Mouse (Mus musculus) embryo, embryonic 9.5 days (tissue): Measurements from ENCODE around the gene Npsr1.

ENCODE experiments used
- DNase-seq: peaks from one replicate; pipeline ENCODE4 v3.0.0-alpha.2; 2017; ENCODE audit errors: extremely low spot score

Gene Npsr1

DNA sequence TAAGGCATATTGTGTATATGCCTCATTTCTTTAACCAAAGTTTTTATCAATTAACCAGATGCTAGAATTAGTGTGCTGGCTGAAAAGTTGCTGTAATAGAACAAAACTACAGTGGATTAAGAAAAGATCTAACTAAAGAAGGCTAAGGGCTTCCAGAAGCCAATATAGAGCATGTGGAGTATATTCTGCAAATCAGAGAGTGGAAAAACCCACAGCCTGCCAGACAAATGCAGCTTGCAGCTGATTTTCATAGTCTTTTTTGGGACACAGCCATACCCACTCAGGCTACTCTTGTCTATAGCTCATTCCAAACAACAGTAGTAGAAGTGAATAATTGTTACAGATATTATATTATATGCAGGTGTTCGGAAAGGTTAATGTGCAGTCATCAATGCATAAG lies 138.7 kb downstream of the Npsr1 start:
- no peak for DNase-seq

DNA sequence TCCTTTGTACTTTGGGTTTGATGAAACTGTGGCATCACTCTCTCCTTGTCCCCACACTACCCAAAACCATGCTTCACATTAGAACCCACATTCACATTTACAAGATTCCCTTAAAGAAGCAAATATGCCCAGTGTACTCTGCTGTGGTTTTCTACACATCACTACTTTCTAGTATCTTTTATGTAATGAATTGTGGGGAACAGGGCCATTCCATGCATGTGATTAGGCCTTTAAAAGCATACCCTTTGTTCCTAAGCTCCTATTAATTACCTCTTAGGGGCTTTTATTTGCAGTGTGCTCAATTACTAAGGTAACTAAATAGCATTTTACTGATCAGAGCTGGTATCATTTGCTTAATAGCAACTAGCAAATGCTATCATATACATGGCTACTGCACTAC lies 149.8 kb downstream of the Npsr1 start:
- DNase-seq, result no peak

DNA sequence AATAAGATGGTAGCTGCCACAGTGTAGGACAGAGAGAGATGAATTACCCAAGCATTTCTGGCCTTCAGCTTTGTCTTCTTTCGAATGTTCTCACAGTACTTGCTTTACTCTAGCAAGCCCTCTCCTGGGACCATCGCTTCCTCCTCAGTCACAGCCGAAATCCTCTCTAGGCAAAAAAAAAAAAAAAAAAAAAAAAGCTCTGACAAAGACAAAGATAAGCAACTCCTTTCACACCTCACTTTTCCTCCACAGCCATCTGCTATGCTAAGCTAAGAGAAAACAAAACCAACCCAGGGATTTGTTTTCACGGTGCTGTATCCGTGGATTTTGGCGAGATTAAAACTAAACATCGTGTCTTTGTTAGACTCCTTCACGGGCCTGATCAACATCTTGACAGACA lies 156.4 kb downstream of the Npsr1 start:
- DNase-seq, result no peak

DNA sequence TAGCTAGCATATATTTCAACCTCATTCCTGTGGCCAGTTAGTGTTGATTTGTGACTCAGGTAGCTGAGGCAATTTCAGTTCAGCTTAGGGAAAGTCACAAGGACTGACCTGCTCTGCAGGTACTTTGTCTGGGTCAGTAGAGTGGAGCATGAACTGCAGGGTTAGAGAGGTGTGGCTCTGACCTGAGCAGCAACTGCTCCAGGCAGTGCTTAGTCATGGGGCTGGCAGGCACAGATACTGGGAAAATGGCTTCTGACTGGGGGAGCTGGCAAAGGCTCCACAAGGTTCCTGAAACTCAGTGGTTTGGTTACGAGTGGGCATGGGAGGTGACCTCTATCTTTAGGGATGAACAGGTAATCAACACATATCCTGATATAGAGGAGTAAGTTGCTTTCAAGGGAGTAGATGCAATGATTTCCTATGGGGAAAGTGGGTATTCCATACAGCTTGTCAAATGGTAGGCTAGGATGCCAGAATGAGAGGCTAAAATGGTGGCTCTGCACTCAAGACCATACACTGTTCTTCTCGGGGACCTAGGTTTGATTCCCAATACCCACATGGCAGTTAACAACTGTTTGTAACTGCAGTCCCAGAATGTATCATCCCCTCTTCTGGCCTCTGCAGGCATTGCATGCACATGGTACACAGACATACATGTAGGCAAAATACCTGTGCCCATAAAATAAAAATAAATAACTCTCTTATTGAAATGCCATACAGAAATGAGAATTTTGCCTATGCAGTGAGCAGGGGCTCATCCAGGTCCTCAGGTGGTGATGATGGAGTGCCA lies 182.9 kb downstream of the Npsr1 start:
- no peak for DNase-seq

DNA sequence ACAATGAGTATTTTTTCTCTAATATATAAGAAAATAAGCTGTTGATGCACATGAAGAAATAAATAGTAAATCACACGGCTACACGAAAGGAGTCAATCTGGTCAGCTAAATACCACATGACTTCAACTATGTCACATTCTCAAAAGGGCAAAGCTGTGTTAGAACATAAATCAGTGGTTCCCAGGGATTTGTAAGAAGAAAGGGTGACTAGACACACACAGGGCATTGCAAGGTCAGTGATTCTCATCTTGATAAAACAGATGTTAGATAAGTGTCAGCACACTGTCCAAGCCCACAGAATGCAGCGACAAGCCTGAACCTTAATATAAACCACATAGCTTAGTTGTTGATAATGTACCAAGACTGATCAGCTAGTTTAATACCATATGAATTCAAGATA lies 184.8 kb downstream of the Npsr1 start:
- DNase-seq, result no peak

DNA sequence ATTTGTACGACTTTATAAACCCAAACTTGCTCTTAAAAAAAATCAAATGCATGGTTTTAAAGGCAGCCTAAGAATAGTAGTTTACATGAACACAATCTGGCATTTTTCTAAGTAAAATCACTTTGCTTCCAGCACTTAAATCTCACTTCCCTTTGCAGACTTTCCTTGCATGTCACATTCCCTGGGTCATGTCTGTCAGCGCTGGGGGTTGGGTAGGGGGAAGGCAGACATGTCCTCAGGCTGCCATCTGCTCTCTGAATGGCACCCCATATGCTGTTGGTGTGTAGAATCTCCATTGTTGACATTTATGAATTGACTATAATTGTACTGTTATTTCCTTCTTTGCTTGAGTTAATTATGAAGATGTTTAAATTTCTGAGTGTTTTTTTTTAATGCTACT lies 185.3 kb downstream of the Npsr1 start:
- DNase-seq, result no peak

DNA sequence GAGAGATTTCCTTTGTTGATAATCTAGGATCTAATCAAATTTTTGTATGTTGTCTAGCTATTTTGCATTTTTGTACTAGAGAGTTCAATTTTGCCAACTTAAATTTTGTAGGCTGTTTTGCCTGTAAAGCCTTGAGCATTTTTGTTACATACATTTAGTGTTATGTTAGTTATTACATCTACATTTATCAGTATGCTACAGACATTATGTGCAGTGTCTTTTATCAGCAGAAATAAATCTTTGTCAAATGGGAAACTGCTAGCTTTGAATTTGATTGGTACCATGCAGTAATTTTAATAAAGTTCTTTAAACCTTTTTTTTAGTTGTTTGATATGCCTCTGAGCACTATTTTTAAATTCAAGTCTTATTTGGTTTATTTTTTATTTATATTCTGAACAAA lies 185.7 kb downstream of the Npsr1 start:
- no peak for DNase-seq

DNA sequence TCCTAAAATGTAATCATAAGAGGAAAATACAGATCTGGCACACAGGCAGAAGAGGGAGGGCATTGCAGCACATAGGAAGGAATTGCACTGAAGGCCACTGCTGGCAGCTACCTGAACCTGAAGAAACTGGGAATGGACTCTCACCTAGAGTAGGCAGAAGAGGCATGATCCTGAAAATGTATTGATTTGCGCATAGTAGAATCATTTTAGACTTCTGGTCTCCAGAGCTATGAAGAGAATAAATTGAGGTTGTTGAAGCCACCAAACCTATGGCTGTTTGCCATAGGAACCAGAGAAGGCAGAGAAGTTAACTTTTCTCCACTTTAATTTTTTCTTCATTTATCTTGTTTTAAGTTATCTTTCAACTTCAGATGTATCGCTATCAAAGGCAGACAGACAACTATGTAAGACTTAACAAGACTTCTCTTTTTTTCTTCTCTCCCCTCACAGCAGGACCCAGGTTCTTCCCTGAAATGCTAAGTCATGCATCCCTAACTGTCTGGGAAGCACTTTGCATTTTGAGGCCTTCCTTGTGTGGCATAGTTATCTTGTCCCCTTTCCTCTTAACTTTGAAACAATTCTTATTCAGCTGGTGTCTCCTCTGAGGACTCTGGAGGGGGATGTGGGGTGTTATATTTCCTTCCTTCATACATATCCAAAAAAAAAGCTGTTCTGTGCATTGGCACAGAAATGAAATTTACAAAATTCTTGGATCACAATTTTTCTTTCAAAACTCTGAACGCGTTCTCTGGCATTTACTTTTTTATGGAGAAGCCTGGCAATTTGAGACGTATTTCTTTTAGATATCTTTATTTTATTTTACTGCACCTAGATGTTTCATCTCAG lies 186.7 kb downstream of the Npsr1 start:
- no peak for DNase-seq

DNA sequence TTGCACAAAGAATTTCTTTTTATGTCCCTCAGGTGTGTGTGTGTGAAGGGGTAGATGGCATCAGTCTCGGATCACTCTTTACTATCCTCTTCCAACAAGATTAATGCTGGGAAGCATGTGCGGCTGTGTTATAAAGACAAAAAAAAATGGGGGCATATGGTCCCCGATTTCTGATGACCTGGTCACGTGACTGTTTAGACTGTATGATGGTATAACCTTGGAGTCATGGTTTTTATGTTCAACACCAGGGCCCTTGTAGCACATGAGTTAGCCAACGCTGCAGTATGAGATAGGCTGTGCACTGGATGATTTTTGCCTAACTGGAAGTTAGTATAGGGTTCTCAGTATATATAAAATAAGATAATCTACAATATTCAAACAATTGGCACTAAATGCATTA lies 187.6 kb downstream of the Npsr1 start:
- DNase-seq, result no peak

DNA sequence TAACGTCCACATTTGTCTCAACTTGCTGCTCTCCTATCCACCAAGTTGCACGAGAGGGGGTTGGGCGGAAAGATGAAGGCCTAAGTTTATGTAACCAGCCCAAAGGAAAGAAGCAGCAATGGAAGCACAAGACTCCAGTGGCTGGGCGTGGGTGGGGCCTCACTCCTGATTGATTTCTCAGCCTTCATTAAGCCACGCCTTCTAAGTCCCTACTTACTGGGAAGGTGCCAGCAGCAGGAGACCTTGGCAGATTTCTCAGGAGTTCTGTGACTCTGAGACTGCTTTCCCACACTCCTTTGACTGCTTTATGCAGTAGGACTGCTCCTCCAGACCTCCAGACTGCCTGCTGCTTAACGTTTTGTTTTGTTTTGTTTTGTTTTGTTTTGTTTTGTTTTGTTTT lies 193.6 kb downstream of the Npsr1 start:
- no peak for DNase-seq

DNA sequence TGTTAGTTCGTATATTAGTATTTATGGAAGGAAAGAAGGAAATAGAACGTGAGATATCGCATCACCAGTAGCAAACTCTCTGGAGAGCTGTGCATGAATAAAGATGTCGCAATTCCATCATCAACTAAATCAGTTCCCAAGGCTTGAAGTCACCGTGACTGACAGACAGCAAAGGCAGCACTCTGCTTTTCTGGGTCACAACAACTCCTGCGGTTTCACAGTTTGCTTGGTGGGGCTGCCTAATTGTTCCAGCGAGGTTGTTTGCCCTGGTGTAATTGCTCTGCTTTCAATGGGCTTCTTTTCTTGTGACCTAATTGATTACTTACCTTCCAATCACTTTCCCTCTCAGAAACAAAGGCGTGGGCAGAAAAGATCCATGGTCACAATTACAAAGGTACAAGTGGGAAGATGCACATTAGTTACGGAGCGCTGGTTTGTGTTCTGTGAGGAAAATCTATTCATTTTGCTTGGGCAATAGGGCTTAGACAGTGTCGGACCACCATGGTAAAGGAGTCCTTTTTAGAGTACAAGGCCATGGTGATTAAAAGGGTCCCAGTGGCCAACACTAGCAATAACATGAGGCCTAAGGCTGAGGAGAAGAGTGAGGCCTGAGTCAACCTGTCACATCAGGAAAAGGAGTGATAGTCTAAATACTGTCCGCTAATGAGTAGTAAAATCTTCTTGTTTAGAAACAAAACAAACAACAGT lies 195.6 kb downstream of the Npsr1 start:
- no peak for DNase-seq

DNA sequence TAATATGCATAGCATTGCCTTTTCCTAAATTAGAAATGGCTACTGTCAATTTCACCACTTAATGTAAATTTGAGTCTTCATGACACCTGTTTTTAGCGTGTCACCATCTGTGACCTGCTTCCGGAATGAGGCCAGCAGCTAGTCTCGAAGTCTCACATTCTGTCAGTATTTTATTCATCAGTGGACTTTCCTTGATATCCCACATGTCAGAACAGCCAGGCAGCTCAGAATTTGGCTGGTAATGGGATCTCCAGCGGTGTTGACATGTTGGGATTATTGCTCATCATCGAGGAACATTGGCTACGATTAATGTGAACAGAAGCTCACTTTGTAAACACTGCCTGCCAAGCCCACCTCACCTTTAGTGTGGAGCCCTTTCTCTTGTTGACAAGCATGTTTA lies 205.1 kb downstream of the Npsr1 start:
- DNase-seq, result no peak

DNA sequence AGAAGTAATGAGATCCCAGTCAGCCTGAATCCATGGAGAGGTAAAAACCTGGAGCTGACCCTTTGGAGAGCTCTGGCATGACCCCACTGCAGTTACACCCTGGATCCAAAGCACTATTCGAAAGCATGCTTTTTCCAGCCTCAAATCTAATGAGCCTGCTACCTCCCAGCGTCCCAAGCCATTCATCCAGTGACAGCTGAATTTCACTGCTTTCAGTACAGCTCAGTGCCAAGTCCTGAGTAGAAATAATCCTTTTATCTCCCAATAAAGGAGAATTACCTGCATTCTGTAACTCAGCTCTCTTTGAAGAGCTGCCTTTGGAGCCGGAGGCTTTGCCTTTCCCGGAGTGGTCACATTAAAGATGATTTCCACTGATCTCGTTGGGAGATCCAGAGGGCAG lies 209.2 kb downstream of the Npsr1 start:
- no peak for DNase-seq

DNA sequence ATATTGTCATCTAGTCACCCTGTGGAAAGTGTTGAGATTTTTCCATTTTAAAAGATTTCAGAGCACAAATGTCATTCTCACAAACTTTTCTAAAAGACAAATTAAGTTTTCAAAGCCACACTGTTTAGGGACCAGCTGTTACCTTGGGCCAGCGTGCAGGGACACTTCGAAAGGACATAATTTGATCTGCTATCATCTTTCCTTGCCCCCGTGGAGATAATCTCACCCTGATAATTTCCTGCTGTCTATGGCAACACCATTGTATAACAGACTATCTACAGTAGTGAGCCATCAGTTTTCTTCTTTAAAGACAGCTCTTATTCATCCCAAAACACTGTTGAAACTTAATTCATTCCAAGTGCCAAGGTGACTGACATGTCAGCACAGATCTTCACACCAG lies 209.6 kb downstream of the Npsr1 start:
- DNase-seq, result no peak

DNA sequence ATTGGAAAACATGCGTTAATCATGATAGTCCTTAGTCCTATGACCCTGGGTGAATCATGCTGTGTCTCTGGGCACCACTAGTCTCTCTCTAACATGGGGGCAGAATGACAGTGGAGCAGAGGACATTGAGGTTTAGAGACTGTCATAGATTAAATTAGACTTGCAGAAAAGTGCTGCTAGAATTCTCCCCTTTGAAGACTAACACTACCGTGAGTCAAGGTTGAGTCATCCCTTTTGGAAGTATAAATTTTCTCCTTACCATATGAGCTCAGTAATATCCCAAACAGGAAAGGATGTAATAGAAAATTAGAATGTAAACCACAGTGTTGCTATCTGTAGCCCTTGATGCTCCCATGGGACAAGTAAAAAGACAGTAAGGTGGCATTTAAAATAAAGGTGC lies 218.0 kb downstream of the Npsr1 start:
- DNase-seq, result no peak

DNA sequence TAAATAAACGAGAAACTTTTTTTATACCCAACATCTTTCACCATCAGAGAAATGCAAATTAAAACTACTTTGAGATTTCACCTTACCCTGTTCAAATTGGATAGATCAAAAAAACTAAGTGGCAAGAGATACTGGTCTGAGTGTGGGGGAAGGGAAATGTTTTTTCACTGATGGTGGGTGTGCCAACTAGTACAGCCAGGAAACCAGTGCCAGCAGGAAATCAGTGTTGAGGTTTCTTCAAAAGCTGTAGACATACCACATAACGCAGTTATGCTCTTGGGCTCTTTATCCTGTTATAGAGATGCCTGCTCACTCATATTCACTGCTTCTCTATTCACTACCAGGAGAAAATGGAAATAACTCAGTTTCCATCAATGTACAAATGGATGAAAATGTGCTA lies 233.9 kb downstream of the Npsr1 start:
- no peak for DNase-seq

DNA sequence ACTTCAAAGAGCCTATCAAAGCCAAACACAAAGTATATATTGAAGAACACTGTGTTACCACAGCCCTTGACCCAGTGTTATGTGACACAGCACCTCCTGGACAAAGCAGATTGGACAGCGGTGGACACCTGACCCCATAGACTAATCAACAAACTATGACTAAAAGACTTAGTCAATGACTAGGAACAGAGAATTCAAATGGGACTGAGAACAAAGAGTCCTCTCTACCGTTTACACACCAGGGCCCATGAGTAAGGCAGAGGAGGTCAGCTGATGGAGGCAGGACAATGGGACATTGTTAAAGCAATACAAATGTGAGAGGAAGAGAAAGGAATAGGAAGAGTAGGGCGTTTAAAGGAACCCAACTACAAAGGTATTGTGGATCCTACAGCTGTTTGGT lies 243.5 kb downstream of the Npsr1 start:
- DNase-seq, result no peak

DNA sequence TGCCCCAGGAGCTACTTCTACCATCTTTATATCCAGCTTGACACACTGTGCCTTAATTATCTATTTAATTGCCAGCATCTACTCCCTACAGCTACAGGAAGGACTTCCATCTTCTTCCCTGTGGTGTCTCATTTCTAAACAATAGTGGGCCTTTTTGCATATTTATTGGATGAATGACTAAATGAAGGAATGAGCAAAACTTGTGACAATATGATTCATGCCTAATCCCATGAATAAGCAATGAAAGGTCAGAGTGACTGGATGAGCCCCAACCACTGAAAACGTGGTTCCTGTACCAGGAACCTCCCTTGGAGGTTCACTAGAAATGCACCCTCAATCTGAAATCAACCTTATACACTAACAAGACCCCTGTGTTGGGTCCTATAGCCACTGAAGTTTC lies 249.2 kb downstream of the Npsr1 start:
- no peak for DNase-seq

DNA sequence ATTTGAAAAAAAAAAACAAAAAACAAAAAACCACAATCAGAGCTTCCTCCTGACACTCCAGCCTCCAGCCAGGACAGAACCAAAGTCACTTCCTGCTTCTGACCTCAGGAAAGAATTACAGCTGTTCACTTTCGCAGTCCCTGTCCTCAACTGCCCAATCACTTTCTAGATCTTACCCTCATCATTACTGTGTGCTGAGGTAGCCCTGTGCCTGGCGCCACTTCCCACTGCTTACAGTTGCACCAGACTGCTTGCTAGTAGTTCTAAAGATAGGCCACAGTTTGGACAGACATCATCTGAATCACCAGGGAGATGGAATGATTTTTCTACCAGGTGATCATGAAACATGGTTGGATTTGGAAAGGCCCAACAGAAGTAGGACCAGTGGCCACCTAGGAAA lies 251.7 kb downstream of the Npsr1 start:
- DNase-seq, result no peak

DNA sequence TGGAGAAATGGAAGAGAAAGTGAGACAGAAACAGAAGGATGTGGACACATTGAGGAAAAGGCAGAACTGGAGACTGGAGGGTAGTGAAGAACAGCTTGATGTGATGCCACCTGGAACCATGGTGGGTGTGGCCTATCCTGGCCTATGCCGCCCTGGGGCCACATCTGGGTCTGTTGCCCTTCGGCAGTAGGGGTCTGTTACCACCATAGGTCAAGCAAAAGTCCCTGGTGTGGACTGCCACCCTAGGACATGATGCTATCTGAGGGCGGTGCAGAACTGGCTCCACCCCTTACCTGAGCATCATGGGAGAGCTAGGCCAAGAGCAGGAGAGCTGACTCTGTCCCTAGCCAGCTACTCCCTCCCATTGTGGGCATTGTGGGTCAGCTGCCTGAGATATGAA lies 253.6 kb downstream of the Npsr1 start:
- no peak for DNase-seq
